Mouse (Mus musculus) G1E (cell line): ENCODE results near the gene Cap2. TPM values are rescaled to one million over a fixed set of nuclear protein-coding genes. Genes with fewer than 3 reads are reported as not detected.

ENCODE experiments used
- ATAC-seq: 2 replicates; pipeline ENCODE4 v1.8.0; 2016; ENCODE audit warnings: mild to moderate bottlenecking; ENCODE audit not compliant: insufficient number of reproducible peaks, poor library complexity, low FRiP score, severe bottlenecking; ENCODE audit errors: extremely low read depth
- DNase-seq: peaks from one replicate; pipeline ENCODE4 v3.0.0; 2012; ENCODE audit warnings: low spot score
- H3K27me3 ChIP-seq: 2 replicates; pipeline ENCODE4 v1.6.1; 2012; ENCODE audit warnings: mild to moderate bottlenecking, low read length, inconsistent platforms; ENCODE audit not compliant: insufficient read depth
- H3K36me3 ChIP-seq: replicated peaks from 2 replicates; pipeline ENCODE3; 2012; ENCODE audit warnings: mild to moderate bottlenecking, inconsistent platforms
- H3K4me1 ChIP-seq: 2 replicates; pipeline ENCODE4 v1.6.1; 2012; ENCODE audit warnings: low read depth, low read length, inconsistent platforms, mixed read lengths; ENCODE audit not compliant: insufficient read depth
- H3K4me3 ChIP-seq: 2 replicates; pipeline ENCODE4 v1.5.1; 2012; ENCODE audit warnings: low read depth, mild to moderate bottlenecking, inconsistent platforms, low read length, moderate library complexity, mixed read lengths
- H3K9me3 ChIP-seq: replicated peaks from 2 replicates; pipeline ENCODE4 v1.6.1; 2012; ENCODE audit warnings: inconsistent platforms
- CTCF ChIP-seq: IDR thresholded peaks from 2 replicates; pipeline ENCODE4 v1.5.1; 2012; ENCODE audit warnings: low read depth, low read length, inconsistent platforms, mixed read lengths
- GATA1 ChIP-seq: IDR thresholded peaks from 2 replicates; pipeline ENCODE4 v1.6.1; 2012; ENCODE audit warnings: borderline replicate concordance, low read length, inconsistent platforms, mixed read lengths
- GATA2 ChIP-seq: IDR thresholded peaks from 2 replicates; pipeline ENCODE4 v1.6.1; 2012; ENCODE audit warnings: low read depth, low read length, inconsistent platforms, borderline replicate concordance
- POLR2AphosphoS5 ChIP-seq: IDR thresholded peaks from 2 replicates; pipeline ENCODE4 v1.6.1; 2012; ENCODE audit warnings: low read depth, low read length, inconsistent platforms; ENCODE audit not compliant: insufficient replicate concordance
- TAL1 ChIP-seq: conservative IDR thresholded peaks from 2 replicates; pipeline ENCODE4 v1.6.1; 2012; ENCODE audit warnings: low read depth, low read length, inconsistent platforms, mixed read lengths
- polyA plus RNA-seq: library from polyadenylated mRNA; stranded (reverse); fragments of >175 nt; gene quantifications from 2 replicates; pipeline ENCODE4 v1.2.3, GENCODE M21; 2012
- total RNA-seq, 2 experiments: library from RNA; stranded (forward) in 1 of 2; stranded (reverse) in 1 of 2; fragments of 200-1000 nt in 1 of 2; fragments of >200 nt in 1 of 2; fragmentation: Nextera tagmentation in 1 of 2; gene quantifications; 2 replicates each; pipeline ENCODE4 v1.2.3; 2014 to 2017

Gene Cap2
- total and polyA plus RNA-seq, 3 experiments: 0.05 TPM; not detected in 2

GRCm38 (mm10) chr13:46571961-46572647, 70.5 kb downstream of the Cap2 start:
- H3K9me3 ChIP-seq: no peaks in the 10 kb centered on the region
- no peaks in the 10 kb centered on the region for H3K36me3 ChIP-seq
- no peak overlapping the region for H3K4me3 ChIP-seq
- H3K27me3 ChIP-seq: no peaks in the 10 kb centered on the region
- no peak for TF ChIP-seq CTCF
- H3K4me1 ChIP-seq: 0 out of 2 replicates have a peak, but pooled peaks cover 4% of the 10 kb centered on the region
- DNase-seq: no peak
- no peak for ATAC-seq

- Histone ChIP-seq H3K9me3 (no peaks in the 10 kb centered on the region), H3K36me3 (no peaks in the 10 kb centered on the region), H3K27me3 (no peaks in the 10 kb centered on the region), H3K4me1 (0 out of 2 replicates have a peak, but pooled peaks cover 4% of the 10 kb centered on the region), H3K4me3 (no peak overlapping the region)
- TF ChIP-seq CTCF (no peak), TAL1 (no peak), GATA1 (no peak), POLR2AphosphoS5 (no peak), GATA2 (no peak)
- ATAC-seq (no peak), DNase-seq (no peak)
These were observed 71.1 kb downstream of the Cap2 start for GRCm38 (mm10) chr13:46572648-46573163.

GRCm38 (mm10) chr13:46574201-46574600, 72.6 kb downstream of the Cap2 start:
- Histone ChIP-seq H3K4me1 (0 out of 2 replicates have a peak, but pooled peaks cover 4% of the 10 kb centered on the region), H3K9me3 (no peaks in the 10 kb centered on the region), H3K27me3 (no peaks in the 10 kb centered on the region), H3K4me3 (no peak overlapping the region), H3K36me3 (no peaks in the 10 kb centered on the region)
- no peak for DNase-seq
- TF ChIP-seq POLR2AphosphoS5 (no peak), CTCF (no peak), GATA1 (no peak), TAL1 (no peak), GATA2 (no peak)
- ATAC-seq: no peak

- H3K4me3 ChIP-seq: no peak overlapping the region
- 0 out of 2 replicates have a peak, but pooled peaks cover 4% of the 10 kb centered on the region for H3K4me1 ChIP-seq
- ATAC-seq (no peak), DNase-seq (no peak)
- H3K9me3 ChIP-seq: no peaks in the 10 kb centered on the region
- TF ChIP-seq CTCF: no peak
- no peak for TF ChIP-seq POLR2AphosphoS5
- H3K36me3 ChIP-seq: no peaks in the 10 kb centered on the region
- H3K27me3 ChIP-seq: no peaks in the 10 kb centered on the region
These were observed 73.1 kb downstream of the Cap2 start for GRCm38 (mm10) chr13:46574707-46575106.

- TF ChIP-seq TAL1 (no peak), POLR2AphosphoS5 (no peak), GATA2 (no peak), GATA1 (no peak), CTCF (no peak)
- H3K4me3 ChIP-seq: no peak overlapping the region
- ATAC-seq (no peak), DNase-seq (no peak)
- no peaks in the 10 kb centered on the region for H3K4me1 ChIP-seq
- peaks cover 4% of the 10 kb centered on the region for H3K27me3 ChIP-seq
- no peaks in the 10 kb centered on the region for H3K36me3 ChIP-seq
- H3K9me3 ChIP-seq: no peaks in the 10 kb centered on the region
These were observed 83.2 kb downstream of the Cap2 start for GRCm38 (mm10) chr13:46584860-46585259.

- DNase-seq (no peak), ATAC-seq (no peak)
- H3K4me1 ChIP-seq: peaks cover 4% of the 10 kb centered on the region; the same call in 1 of the 2 replicates
- no peak for TF ChIP-seq POLR2AphosphoS5
- no peak for TF ChIP-seq TAL1
- no peak for TF ChIP-seq GATA1
- TF ChIP-seq GATA2: no peak
- no peak for TF ChIP-seq CTCF
- H3K4me3 ChIP-seq: no peak overlapping the region
- H3K36me3 ChIP-seq: no peaks in the 10 kb centered on the region
- peaks cover 4% of the 10 kb centered on the region for H3K27me3 ChIP-seq
- no peaks in the 10 kb centered on the region for H3K9me3 ChIP-seq
These were observed 86.2 kb downstream of the Cap2 start for GRCm38 (mm10) chr13:46587717-46588289.

GRCm38 (mm10) chr13:46588606-46589005, 87.0 kb downstream of the Cap2 start:
- Histone ChIP-seq H3K4me1 (peaks cover 4% of the 10 kb centered on the region; the same call in 1 of the 2 replicates), H3K9me3 (no peaks in the 10 kb centered on the region), H3K27me3 (peaks cover 4% of the 10 kb centered on the region), H3K4me3 (no peak overlapping the region), H3K36me3 (no peaks in the 10 kb centered on the region)
- no peak for TF ChIP-seq TAL1
- TF ChIP-seq CTCF: no peak
- no peak for TF ChIP-seq GATA1
- DNase-seq (no peak), ATAC-seq (no peak)
